Mouse (Mus musculus) kidney, adult 2 months (tissue): ENCODE results near the gene Clmp. TPM values are rescaled to one million over a fixed set of nuclear protein-coding genes. Genes with fewer than 3 reads are reported as not detected.
A peak's percentile ranks its signal among the peaks of the same experiment; 100 is the strongest.

Source experiments
- DNase-seq: peaks from one replicate; pipeline ENCODE4 v3.0.0; 2021
- H3K27ac ChIP-seq: fragments of 200-500 bp; 2 replicates; pipeline ENCODE4 v1.5.1; 2012; ENCODE audit warnings: low read depth, low read length, control low read depth, inconsistent platforms; ENCODE audit not compliant: insufficient read depth
- H3K27me3 ChIP-seq: fragments of 200-500 bp; replicated peaks from 2 replicates; pipeline ENCODE4 v1.6.1; 2012; ENCODE audit warnings: mild to moderate bottlenecking, moderate library complexity, low read length, inconsistent platforms; ENCODE audit not compliant: control insufficient read depth, insufficient read depth
- H3K36me3 ChIP-seq: fragments of 200-500 bp; 2 replicates; pipeline ENCODE4 v1.6.1; 2012; ENCODE audit warnings: mild to moderate bottlenecking, moderate library complexity, low read length, inconsistent platforms; ENCODE audit not compliant: control insufficient read depth, insufficient read depth
- H3K4me1 ChIP-seq: fragments of 200-500 bp; 2 replicates; pipeline ENCODE4 v1.6.1; 2011; ENCODE audit warnings: low read length; ENCODE audit not compliant: control insufficient read depth, insufficient read depth
- H3K4me3 ChIP-seq: fragments of 200-500 bp; 2 replicates; pipeline ENCODE4 v1.5.1; 2011; ENCODE audit warnings: mild to moderate bottlenecking, low read depth, low read length, control low read depth; ENCODE audit not compliant: insufficient read depth
- CTCF ChIP-seq: fragments of 200-500 bp; conservative IDR thresholded peaks from 2 replicates; pipeline ENCODE4 v1.5.1; 2011; ENCODE audit warnings: low read depth, mild to moderate bottlenecking, control low read depth, low read length, moderate library complexity, mixed read lengths; ENCODE audit not compliant: insufficient read depth, insufficient read length
- POLR2A ChIP-seq: fragments of 200-500 bp; IDR thresholded peaks from one replicate; pipeline ENCODE4 v1.6.1; 2011; ENCODE audit warnings: low read depth, low read length, control low read depth
- WGBS: fragments of 180-500 bp; shearing (Covaris S2); methylation state at CpG from one replicate; pipeline ENCODE4 v1.1.7; 2018; 5-methylcytosine and 5-hydroxymethylcytosine counted together
- polyA plus RNA-seq: library from polyadenylated mRNA; depleted of rRNA; stranded (reverse); fragments of >200 nt; gene quantifications from 2 replicates; pipeline ENCODE4 v1.2.3, GENCODE M21; 2012

Gene Clmp
- polyA plus RNA-seq, 1 experiment, result 4.5 TPM

GRCm38 (mm10) chr9:40795562-40795961, 109.8 kb downstream of the Clmp start:
- TF ChIP-seq POLR2A (no peak), CTCF (no peak)
- no peak overlapping the region for H3K4me3 ChIP-seq
- H3K4me1 ChIP-seq, result peaks cover 8% of the 10 kb centered on the region
- H3K27ac ChIP-seq, result peak overlapping the region; percentile 48; the same call in 1 of the 2 replicates
- no peaks in the 10 kb centered on the region for H3K27me3 ChIP-seq
- no peak for DNase-seq
- 78% methylated on average over 2 of the region's 2 CpGs for WGBS
- no peaks in the 10 kb centered on the region for H3K36me3 ChIP-seq

GRCm38 (mm10) chr9:40796054-40796453, 110.3 kb downstream of the Clmp start:
- Histone ChIP-seq H3K27me3 (no peaks in the 10 kb centered on the region), H3K4me1 (peaks cover 8% of the 10 kb centered on the region), H3K27ac (0 out of 2 replicates have a peak overlapping the region, but pooled peaks have one; percentile 7), H3K4me3 (no peak overlapping the region), H3K36me3 (no peaks in the 10 kb centered on the region)
- WGBS, result 68% methylated on average over 4 of the region's 4 CpGs
- DNase-seq, result no peak
- no peak for TF ChIP-seq CTCF
- no peak for TF ChIP-seq POLR2A

GRCm38 (mm10) chr9:40798247-40798960, 112.6 kb downstream of the Clmp start:
- H3K4me3 ChIP-seq, result no peak overlapping the region
- H3K27ac ChIP-seq, result peak overlapping the region; percentile 97
- peaks cover 8% of the 10 kb centered on the region for H3K4me1 ChIP-seq
- DNase-seq, result no peak
- no peaks in the 10 kb centered on the region for H3K27me3 ChIP-seq
- TF ChIP-seq POLR2A, result no peak
- TF ChIP-seq CTCF, result no peak
- H3K36me3 ChIP-seq, result peaks cover 7% of the 10 kb centered on the region
- 82% methylated on average over 9 of the region's 9 CpGs for WGBS

- Histone ChIP-seq H3K27me3 (no peaks in the 10 kb centered on the region), H3K36me3 (peaks cover 13% of the 10 kb centered on the region), H3K4me3 (no peak overlapping the region), H3K4me1 (peaks cover 11% of the 10 kb centered on the region), H3K27ac (peak overlapping the region; percentile 97)
- TF ChIP-seq CTCF (no peak), POLR2A (no peak)
- no peak for DNase-seq
- 38% methylated on average over 3 of the region's 3 CpGs for WGBS
These were observed 113.3 kb downstream of the Clmp start for GRCm38 (mm10) chr9:40799112-40799511.

GRCm38 (mm10) chr9:40799837-40800501, 114.2 kb downstream of the Clmp start:
- no peaks in the 10 kb centered on the region for H3K27me3 ChIP-seq
- H3K4me1 ChIP-seq, result peaks cover 8% of the 10 kb centered on the region
- DNase-seq, result peak; percentile 93
- peak overlapping the region; percentile 96 for H3K27ac ChIP-seq
- TF ChIP-seq CTCF (no peak), POLR2A (peak; percentile 57)
- H3K36me3 ChIP-seq, result peaks cover 14% of the 10 kb centered on the region
- WGBS, result under 1% methylated on average over 30 of the region's 30 CpGs
- H3K4me3 ChIP-seq, result peak overlapping the region; percentile 69

- H3K4me1 ChIP-seq, result peaks cover 13% of the 10 kb centered on the region
- peak; percentile 100 for DNase-seq
- H3K27me3 ChIP-seq, result no peaks in the 10 kb centered on the region
- H3K4me3 ChIP-seq, result peak within 1 kb of the TSS; percentile 98
- TF ChIP-seq CTCF, result no peak
- TF ChIP-seq POLR2A, result peak; percentile 100
- under 1% methylated on average over 82 of the region's 83 CpGs for WGBS
- peak within 1 kb of the TSS; percentile 96 for H3K27ac ChIP-seq
- peaks cover 23% of the 10 kb centered on the region for H3K36me3 ChIP-seq
These were observed 115.2 kb downstream of the Clmp start, which contains the start of gene Hspa8 for GRCm38 (mm10) chr9:40800675-40801612. Hspa8 (plus strand) TSS chr9:40800984.
